Mouse (Mus musculus) MEL (cell line): Measurements from ENCODE around the gene Sec16b. TPM values are rescaled to one million over a fixed set of nuclear protein-coding genes. Genes with fewer than 3 reads are reported as not detected.

Source experiments
- DNase-seq: peaks from one replicate; pipeline ENCODE4 v3.0.0; 2011; ENCODE audit warnings: low read depth, low spot score
- H3K27ac ChIP-seq: 2 replicates; pipeline ENCODE4 v1.5.1; 2012; ENCODE audit warnings: low read depth, mild to moderate bottlenecking, control low read depth, low read length, moderate library complexity; ENCODE audit not compliant: control insufficient read depth
- H3K27me3 ChIP-seq, 2 experiments: fragments of 150-350 bp in 1 of 2; sonication (generic) in 1 of 2; 2 replicates each; pipeline ENCODE4 v1.6.1; 2012; ENCODE audit warnings: low read length in 2 of 2, mild to moderate bottlenecking in 2 of 2, improper control_type of control experiment in 1 of 2, moderate library complexity in 1 of 2; ENCODE audit not compliant: insufficient read depth in 2 of 2, control insufficient read depth in 1 of 2
- H3K36me3 ChIP-seq, 2 experiments: 2 replicates each; pipeline ENCODE4 v1.6.1; 2012 to 2014; ENCODE audit warnings: low read length in 2 of 2, improper control_type of control experiment in 1 of 2, inconsistent platforms in 1 of 2, mild to moderate bottlenecking in 1 of 2; ENCODE audit not compliant: insufficient read depth in 2 of 2, control insufficient read depth in 1 of 2
- H3K4me1 ChIP-seq, 2 experiments: fragments of 150-350 bp in 1 of 2; sonication (generic) in 1 of 2; 2 replicates each; pipeline ENCODE4 v1.6.1; 2012; ENCODE audit warnings: low read length in 2 of 2, improper control_type of control experiment in 1 of 2, mild to moderate bottlenecking in 1 of 2; ENCODE audit not compliant: insufficient read depth in 2 of 2, control insufficient read depth in 1 of 2
- H3K4me3 ChIP-seq, 2 experiments: fragments of 150-350 bp in 1 of 2; sonication (generic) in 1 of 2; 2 replicates each; pipeline ENCODE4 v1.5.1; 2012; ENCODE audit warnings: low read depth in 2 of 2, low read length in 2 of 2, mild to moderate bottlenecking in 2 of 2, moderate library complexity in 2 of 2, control low read depth in 1 of 2, improper control_type of control experiment in 1 of 2; ENCODE audit not compliant: control insufficient read depth in 1 of 2, insufficient read depth in 1 of 2
- H3K79me2 ChIP-seq: 2 replicates; pipeline ENCODE4 v1.6.1; 2012; ENCODE audit warnings: mild to moderate bottlenecking, low read length, moderate library complexity; ENCODE audit not compliant: control insufficient read depth, poor library complexity, insufficient read depth
- H3K9ac ChIP-seq: 2 replicates; pipeline ENCODE4 v1.6.1; 2012; ENCODE audit warnings: low read depth, mild to moderate bottlenecking, control low read depth, low read length, moderate library complexity; ENCODE audit not compliant: control insufficient read depth, poor library complexity, severe bottlenecking
- H3K9me3 ChIP-seq: fragments of 150-350 bp; sonication (generic); replicated peaks from 2 replicates; pipeline ENCODE4 v1.6.1; 2012; ENCODE audit warnings: mild to moderate bottlenecking, low read length, improper control_type of control experiment, moderate library complexity; ENCODE audit not compliant: insufficient read depth
- BHLHE40 ChIP-seq: IDR thresholded peaks from 2 replicates; pipeline ENCODE4 v1.6.1; 2012; ENCODE audit warnings: low read depth, mild to moderate bottlenecking, inconsistent platforms, low read length, improper control_type of control experiment, borderline replicate concordance
- CHD1 ChIP-seq: IDR thresholded peaks from 2 replicates; pipeline ENCODE4 v1.6.1; 2012; ENCODE audit warnings: low read depth, mild to moderate bottlenecking, inconsistent platforms, low read length, improper control_type of control experiment
- CHD2 ChIP-seq: IDR thresholded peaks from 2 replicates; pipeline ENCODE4 v1.6.1; 2011; ENCODE audit warnings: low read length, improper control_type of control experiment
- CTCF ChIP-seq, 3 experiments: IDR thresholded peaks in 2 of 3; conservative IDR thresholded peaks in 1 of 3; 2 replicates each; pipeline ENCODE4 v1.5.1; 2011 to 2012; ENCODE audit warnings: low read length in 3 of 3, low read depth in 2 of 3, mild to moderate bottlenecking in 2 of 3, improper control_type of control experiment in 1 of 3, inconsistent platforms in 1 of 3, mixed read lengths in 1 of 3, moderate library complexity in 1 of 3; ENCODE audit not compliant: control insufficient read depth in 1 of 3, insufficient read depth in 1 of 3, poor library complexity in 1 of 3, severe bottlenecking in 1 of 3
- JUND ChIP-seq: IDR thresholded peaks from 2 replicates; pipeline ENCODE4 v1.6.1; 2011; ENCODE audit warnings: low read depth, mild to moderate bottlenecking, improper control_type of control experiment, low read length
- MAX ChIP-seq: IDR thresholded peaks from 2 replicates; pipeline ENCODE4 v1.6.1; 2011; ENCODE audit warnings: low read length, improper control_type of control experiment
- MAZ ChIP-seq: IDR thresholded peaks from 2 replicates; pipeline ENCODE4 v1.6.1; 2012; ENCODE audit warnings: low read depth, mild to moderate bottlenecking, inconsistent platforms, low read length, improper control_type of control experiment
- MXI1 ChIP-seq: IDR thresholded peaks from 2 replicates; pipeline ENCODE4 v1.6.1; 2011; ENCODE audit warnings: mild to moderate bottlenecking, low read depth, low read length, improper control_type of control experiment
- MYB ChIP-seq: IDR thresholded peaks from 2 replicates; pipeline ENCODE4 v1.6.1; 2011; ENCODE audit warnings: mild to moderate bottlenecking, low read depth, low read length, improper control_type of control experiment
- MYC ChIP-seq: IDR thresholded peaks from 2 replicates; pipeline ENCODE4 v1.6.1; 2011; ENCODE audit warnings: low read depth, mild to moderate bottlenecking, low read length, improper control_type of control experiment, moderate library complexity
- NRF1 ChIP-seq: IDR thresholded peaks from 2 replicates; pipeline ENCODE4 v1.6.1; 2014; ENCODE audit warnings: low read depth, mild to moderate bottlenecking, inconsistent platforms, low read length, improper control_type of control experiment, moderate library complexity; ENCODE audit not compliant: poor library complexity, insufficient read depth, severe bottlenecking
- POLR2A ChIP-seq, 2 experiments: IDR thresholded peaks; 2 replicates each; pipeline ENCODE4 v1.6.1; 2011 to 2012; ENCODE audit warnings: low read length in 2 of 2, mild to moderate bottlenecking in 2 of 2, control low read depth in 1 of 2, improper control_type of control experiment in 1 of 2, low read depth in 1 of 2, moderate library complexity in 1 of 2; ENCODE audit not compliant: control insufficient read depth in 1 of 2, insufficient read depth in 1 of 2, poor library complexity in 1 of 2
- POLR2AphosphoS5 ChIP-seq: IDR thresholded peaks from 2 replicates; pipeline ENCODE4 v1.6.1; 2012; ENCODE audit warnings: low read depth, borderline replicate concordance, mild to moderate bottlenecking, inconsistent platforms, low read length, moderate library complexity, mixed read lengths
- RAD21 ChIP-seq: IDR thresholded peaks from 2 replicates; pipeline ENCODE4 v1.6.1; 2011; ENCODE audit warnings: mild to moderate bottlenecking, low read depth, low read length, improper control_type of control experiment
- RCOR1 ChIP-seq: IDR thresholded peaks from 2 replicates; pipeline ENCODE4 v1.6.1; 2012; ENCODE audit warnings: low read depth, mild to moderate bottlenecking, inconsistent platforms, low read length, improper control_type of control experiment
- SMC3 ChIP-seq: IDR thresholded peaks from 2 replicates; pipeline ENCODE4 v1.6.1; 2011; ENCODE audit warnings: low read depth, low read length, improper control_type of control experiment
- ZC3H11A ChIP-seq: IDR thresholded peaks from 2 replicates; pipeline ENCODE4 v1.6.1; 2012; ENCODE audit warnings: low read depth, mild to moderate bottlenecking, inconsistent platforms, low read length, improper control_type of control experiment
- ZKSCAN1 ChIP-seq: IDR thresholded peaks from 2 replicates; pipeline ENCODE4 v1.6.1; 2012; ENCODE audit warnings: low read depth, mild to moderate bottlenecking, inconsistent platforms, low read length, improper control_type of control experiment, moderate library complexity
- ZMIZ1 ChIP-seq: IDR thresholded peaks from 2 replicates; pipeline ENCODE4 v1.6.1; 2012; ENCODE audit warnings: low read depth, mild to moderate bottlenecking, inconsistent platforms, low read length, improper control_type of control experiment, moderate library complexity
- polyA plus RNA-seq, 2 experiments: library from polyadenylated mRNA; stranded (reverse) in 1 of 2; unstranded in 1 of 2; fragments of >175 nt in 1 of 2; fragments of >200 nt in 1 of 2; gene quantifications; 2 replicates each; pipeline versions ENCODE4 v1.2.1 to v1.2.4; 2012; ENCODE audit warnings: low replicate concordance in 2 of 2, low read depth in 1 of 2; ENCODE audit not compliant: insufficient read length in 2 of 2, insufficient read depth in 1 of 2, missing spikeins in 1 of 2
- total RNA-seq: library from RNA; depleted of rRNA; stranded (reverse); fragments of 300-350 nt; gene quantifications from 2 replicates; pipeline ENCODE4 v1.2.3, GENCODE M21; 2012

The Sec16b gene
- total and polyA plus RNA-seq, 3 experiments: 0.03 to 0.04 TPM; not detected in 1

DNA sequence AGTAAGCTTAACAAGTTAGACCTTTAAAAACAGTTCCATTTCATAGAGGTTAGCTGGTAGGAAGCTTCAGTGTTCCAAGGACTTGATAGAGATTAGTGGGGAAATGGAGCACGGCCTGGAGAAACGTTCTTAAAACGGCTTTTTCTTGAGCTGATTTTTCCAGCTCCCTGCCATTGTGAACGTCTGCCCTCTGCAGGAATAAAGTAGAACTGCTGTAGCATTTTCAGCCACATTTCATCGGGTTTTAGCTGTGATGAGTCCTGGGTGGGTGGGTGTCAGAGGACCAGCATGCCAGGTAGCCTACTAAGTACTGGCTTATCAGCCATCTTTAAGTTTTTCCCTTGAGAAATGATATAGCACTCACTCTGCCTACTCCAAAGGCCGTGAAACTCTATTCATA lies 29.9 kb downstream of the Sec16b start:
- H3K79me2 ChIP-seq: no peaks in the 10 kb centered on the region
- no peaks in the 10 kb centered on the region for H3K9me3 ChIP-seq
- H3K27ac ChIP-seq: no peak overlapping the region
- peak; percentile 81 for DNase-seq
- H3K36me3 ChIP-seq: no peaks in the 10 kb centered on the region
- peak overlapping the region in 1 of 2 experiments; percentile 26; a peak in 2 of 4 replicates for H3K4me3 ChIP-seq
- 0 out of 2 replicates have a peak overlapping the region, but pooled peaks have one; percentile 9 for H3K9ac ChIP-seq
- H3K4me1 ChIP-seq: peaks cover 4 to 5% of the 10 kb centered on the region in 2 experiments
- no peaks in the 10 kb centered on the region for H3K27me3 ChIP-seq
- TF ChIP-seq POLR2A (IDR thresholded peaks at IDR 0.05; ENCODE audit: control insufficient read depth in 1 of 2, insufficient read depth in 1 of 2, low read depth in 1 of 2, low read length in 2 of 2, poor library complexity in 1 of 2): no peak
- no peak for TF ChIP-seq CHD1
- TF ChIP-seq BHLHE40: 0 out of 2 replicates have a peak, but pooled peaks have one; percentile 26
- TF ChIP-seq SMC3: peak; percentile 87
- no peak for TF ChIP-seq JUND
- TF ChIP-seq NRF1: peak; percentile 58; the same call in 1 of the 2 replicates
- TF ChIP-seq RAD21: peak; percentile 86
- TF ChIP-seq MYC: 0 out of 2 replicates have a peak, but pooled peaks have one; percentile 31
- TF ChIP-seq ZMIZ1: no peak
- no peak for TF ChIP-seq RCOR1
- TF ChIP-seq ZC3H11A: peak; percentile 87
- TF ChIP-seq CTCF (IDR thresholded peaks at IDR 0.05 in 2 of 3, conservative IDR thresholded peaks at IDR 0.05 in 1 of 3; ENCODE audit: control insufficient read depth in 1 of 3, insufficient read depth in 1 of 3, low read depth in 2 of 3, low read length in 3 of 3, poor library complexity in 1 of 3, severe bottlenecking in 1 of 3): peak; percentile 66 to 81 (median 81)

DNA sequence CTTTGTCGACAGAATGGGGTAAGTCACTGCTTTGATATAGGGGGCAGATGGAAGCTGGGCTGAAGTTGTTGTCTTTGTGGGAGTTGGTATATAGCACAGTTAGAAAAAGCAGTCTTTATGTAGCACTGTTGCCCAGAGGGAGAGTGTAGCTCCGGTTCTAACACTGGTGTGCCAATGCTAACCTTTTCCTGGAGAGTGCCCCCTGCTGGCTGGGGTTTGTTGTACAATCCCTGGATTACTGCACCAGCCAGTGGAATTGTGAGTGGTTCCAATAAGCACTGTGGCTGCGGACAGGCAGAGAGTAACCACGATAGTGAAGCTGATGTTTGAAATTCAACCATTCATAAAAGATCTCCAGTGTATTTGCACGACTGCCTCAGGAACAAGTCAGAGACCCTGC lies 31.1 kb downstream of the Sec16b start:
- TF ChIP-seq MXI1 (no peak), MYB (no peak), ZKSCAN1 (no peak), MAX (no peak), CHD2 (no peak), ZMIZ1 (no peak), MAZ (no peak), CTCF (IDR thresholded peaks at IDR 0.05 in 2 of 3, conservative IDR thresholded peaks at IDR 0.05 in 1 of 3; ENCODE audit: control insufficient read depth in 1 of 3, insufficient read depth in 1 of 3, low read depth in 2 of 3, low read length in 3 of 3, poor library complexity in 1 of 3, severe bottlenecking in 1 of 3) (peak; percentile 42 to 61 (median 60)), POLR2AphosphoS5 (no peak), SMC3 (peak; percentile 52), RAD21 (no peak)
- DNase-seq: no peak
- Histone ChIP-seq H3K36me3 (no peaks in the 10 kb centered on the region), H3K79me2 (no peaks in the 10 kb centered on the region), H3K4me3 (no peak overlapping the region), H3K9ac (no peak overlapping the region), H3K27ac (no peak overlapping the region), H3K27me3 (no peaks in the 10 kb centered on the region), H3K4me1 (peaks cover 4 to 5% of the 10 kb centered on the region in 2 experiments), H3K9me3 (no peaks in the 10 kb centered on the region)
